Mouse (Mus musculus): Measurements from ENCODE around the gene Nfkbia. TPM values are rescaled to one million over a fixed set of nuclear protein-coding genes. Genes with fewer than 3 reads are reported as not detected.

Gene Nfkbia
- polyA plus RNA-seq, 1 experiment = 272 TPM

DNA sequence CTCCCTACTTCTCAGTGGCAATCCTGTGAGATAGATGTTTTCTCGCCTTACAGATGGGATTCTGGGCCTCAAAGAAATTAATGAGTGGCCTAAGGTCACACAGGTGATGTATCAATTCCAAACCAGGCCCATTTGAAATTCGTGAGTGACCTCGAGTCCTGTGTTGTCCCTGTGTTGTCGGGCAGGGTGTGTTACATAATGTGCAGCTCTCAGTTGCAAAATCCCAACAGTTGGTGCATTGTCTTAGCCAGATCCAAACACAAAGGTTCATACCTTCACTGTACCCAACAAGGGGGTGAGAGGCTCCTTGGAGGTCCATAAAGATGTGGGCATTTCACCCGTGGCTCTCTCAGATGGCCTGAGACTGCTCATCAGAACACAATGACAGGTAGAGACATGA lies 52.0 kb downstream of the Nfkbia start:
- Histone ChIP-seq H3K27ac (ENCODE audit: insufficient read depth, low read depth, low read length) (no peak overlapping the region), H3K36me3 (ENCODE audit: control insufficient read depth, insufficient read depth, low read length) (no peaks in the 10 kb centered on the region), H3K4me1 (ENCODE audit: control insufficient read depth, insufficient read depth, insufficient read length, low read length) (peaks cover 42% of the 10 kb centered on the region), H3K27me3 (ENCODE audit: control insufficient read depth, insufficient read depth, low read length) (no peaks in the 10 kb centered on the region), H3K4me3 (ENCODE audit: low read depth, low read length) (no peak overlapping the region)
- 92% methylated on average over 5 of the region's 5 CpGs for WGBS
- TF ChIP-seq POLR2A (IDR thresholded peaks at IDR 0.05; ENCODE audit: low read depth, low read length) (no peak), CTCF (IDR thresholded peaks at IDR 0.05; ENCODE audit: extremely low read depth, insufficient read length, insufficient replicate concordance, low read depth, low read length) (no peak)

Other genes with a start within 250 kb of the Nfkbia start
- gene 1110008L16Rik, start 193.1 kb downstream of the Nfkbia start, polyA plus RNA-seq (2012; rRNA removed) = 3.9 and 5.6 TPM in 2 replicates
- gene Ppp2r3c, start 189.6 kb downstream of the Nfkbia start, polyA plus RNA-seq (2012; rRNA removed) = 0.33 and 0.62 TPM in 2 replicates
- gene Psma6, start 108.4 kb downstream of the Nfkbia start, polyA plus RNA-seq (2012; rRNA removed) = 13.8 and 17.3 TPM in 2 replicates
- gene Aldoart2, start 72.6 kb upstream of the Nfkbia start, polyA plus RNA-seq (2012; rRNA removed) = not detected in 2 replicates
- gene Insm2, start 106.8 kb upstream of the Nfkbia start, polyA plus RNA-seq (2012; rRNA removed) = not detected in 2 replicates